Mouse (Mus musculus) thymus, postnatal 25 days (tissue): ENCODE data around the gene Cnp.
A peak's percentile ranks its signal among the peaks of the same experiment; 100 is the strongest.
"Not testable (repeated sequence)": the region's sequence is repeated elsewhere in the genome, so short reads cannot be mapped to it uniquely, and the experiment has no call there.

ENCODE experiments used
- DNase-seq: peaks from one replicate; pipeline ENCODE4 v3.0.0; 2022

The Cnp gene

DNA sequence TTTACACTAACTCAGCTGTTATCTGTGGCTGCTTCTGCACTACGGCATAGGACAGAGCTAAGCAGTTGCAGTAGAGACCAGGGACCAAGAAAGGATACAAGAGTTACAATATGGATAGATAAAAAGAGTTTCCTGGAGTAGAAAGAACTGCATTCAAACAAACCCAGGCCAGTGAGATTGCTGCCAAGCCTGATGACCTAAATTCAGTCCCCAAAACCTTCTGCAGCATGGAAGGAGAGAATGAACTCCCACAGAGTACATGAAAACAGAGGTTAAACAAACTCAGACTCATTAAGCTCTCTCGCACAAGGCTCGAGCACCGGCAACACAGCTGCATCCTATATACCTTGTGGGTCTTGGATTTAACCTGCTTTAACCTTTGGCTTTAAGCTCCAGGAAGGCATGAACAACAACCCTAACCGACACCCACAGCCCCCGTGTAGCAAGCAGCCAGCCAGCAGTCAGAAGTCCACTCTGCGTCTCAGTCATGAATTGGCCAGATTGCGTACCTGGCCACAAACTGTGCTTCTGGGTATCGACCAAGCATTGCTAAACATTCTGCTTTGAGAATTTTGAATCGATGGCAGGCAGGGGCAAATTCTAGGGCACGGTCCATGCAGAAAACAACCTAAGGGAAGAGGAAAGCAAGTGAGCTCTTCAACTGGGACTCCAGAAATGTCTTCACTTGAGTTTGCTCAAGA, 17.8 kb downstream of the Cnp start:
- DNase-seq: no peak

DNA sequence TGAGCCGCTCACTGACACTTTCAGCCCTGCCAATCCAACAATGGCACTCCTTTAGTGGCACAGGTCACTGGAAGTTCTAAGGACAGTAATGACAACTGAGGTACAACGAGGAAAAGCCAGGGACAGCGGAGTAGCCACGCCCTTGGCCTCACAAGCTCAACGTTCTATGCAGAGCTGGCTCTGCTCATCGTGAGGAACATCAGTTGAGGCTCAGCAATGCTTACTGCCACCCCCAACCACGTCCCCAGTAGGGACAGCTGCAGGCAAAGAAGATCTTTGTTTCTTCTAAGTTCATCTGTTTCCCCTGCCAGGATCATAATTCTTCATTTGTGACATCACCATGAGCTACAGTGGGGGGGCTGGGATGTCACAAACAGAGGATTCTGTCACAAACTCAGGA, 19.9 kb downstream of the Cnp start:
- DNase-seq: no peak

DNA sequence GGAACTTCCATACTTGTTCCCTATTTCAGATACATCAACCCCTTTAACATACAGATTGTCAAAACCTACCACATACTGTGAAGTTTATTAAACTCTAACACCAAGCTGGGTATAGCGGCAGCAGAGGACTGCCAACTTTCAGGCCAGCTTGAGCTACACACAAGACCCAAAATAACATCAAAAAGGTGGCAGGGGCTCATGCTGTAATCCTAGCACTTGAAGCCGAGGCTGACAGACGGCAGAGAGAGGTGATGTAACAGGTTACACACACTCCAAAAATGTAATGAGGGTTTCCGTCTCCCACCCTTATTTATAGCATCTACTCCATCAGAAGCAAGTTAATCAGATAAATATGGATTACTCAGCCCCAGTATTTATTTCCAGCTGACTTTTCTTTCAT, 20.8 kb downstream of the Cnp start:
- DNase-seq: no peak

DNA sequence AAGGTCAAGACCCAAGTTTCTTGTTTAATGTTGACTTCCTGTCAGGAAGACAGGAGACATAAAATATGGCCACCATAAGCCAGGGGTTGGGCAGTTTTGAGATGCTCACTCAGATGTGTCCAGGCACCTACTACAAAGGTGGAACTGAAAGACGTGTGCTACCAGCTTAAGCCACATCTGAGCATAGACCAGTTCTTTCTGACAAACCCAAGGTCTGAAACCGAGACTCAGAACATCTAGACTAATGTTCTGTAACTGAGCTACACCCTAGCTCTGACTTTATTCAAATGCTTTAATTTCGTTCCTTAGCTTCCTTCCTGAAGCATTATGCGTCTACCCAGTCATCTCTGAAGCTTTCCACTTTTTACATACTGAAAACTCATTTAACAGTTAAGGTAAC, 23.4 kb downstream of the Cnp start:
- DNase-seq: no peak

DNA sequence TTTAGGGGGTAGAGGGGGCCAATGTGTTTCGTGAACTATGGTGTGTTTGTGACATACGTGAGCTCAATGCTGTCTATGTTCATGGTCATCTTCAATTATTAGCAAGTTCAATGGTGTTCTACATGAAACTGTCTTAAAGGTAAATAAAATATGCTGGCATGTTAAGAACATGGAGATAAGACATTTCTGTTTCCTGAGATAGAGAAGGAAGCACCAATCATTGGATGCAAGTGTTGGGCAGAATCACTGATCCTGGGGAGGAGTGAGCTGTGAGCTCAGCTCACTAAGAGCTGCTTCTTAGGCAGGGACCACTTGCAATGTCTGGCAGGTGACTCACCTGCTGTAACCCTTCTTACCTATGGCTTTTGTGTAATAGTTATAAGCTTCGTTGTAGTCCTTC, 26.7 kb downstream of the Cnp start:
- no peak for DNase-seq

GRCm38 (mm10) chr11:100603155-100603554, 28.5 kb downstream of the Cnp start:
- no peak for DNase-seq

GRCm38 (mm10) chr11:100603813-100604212, 29.1 kb downstream of the Cnp start:
- no peak for DNase-seq

DNA sequence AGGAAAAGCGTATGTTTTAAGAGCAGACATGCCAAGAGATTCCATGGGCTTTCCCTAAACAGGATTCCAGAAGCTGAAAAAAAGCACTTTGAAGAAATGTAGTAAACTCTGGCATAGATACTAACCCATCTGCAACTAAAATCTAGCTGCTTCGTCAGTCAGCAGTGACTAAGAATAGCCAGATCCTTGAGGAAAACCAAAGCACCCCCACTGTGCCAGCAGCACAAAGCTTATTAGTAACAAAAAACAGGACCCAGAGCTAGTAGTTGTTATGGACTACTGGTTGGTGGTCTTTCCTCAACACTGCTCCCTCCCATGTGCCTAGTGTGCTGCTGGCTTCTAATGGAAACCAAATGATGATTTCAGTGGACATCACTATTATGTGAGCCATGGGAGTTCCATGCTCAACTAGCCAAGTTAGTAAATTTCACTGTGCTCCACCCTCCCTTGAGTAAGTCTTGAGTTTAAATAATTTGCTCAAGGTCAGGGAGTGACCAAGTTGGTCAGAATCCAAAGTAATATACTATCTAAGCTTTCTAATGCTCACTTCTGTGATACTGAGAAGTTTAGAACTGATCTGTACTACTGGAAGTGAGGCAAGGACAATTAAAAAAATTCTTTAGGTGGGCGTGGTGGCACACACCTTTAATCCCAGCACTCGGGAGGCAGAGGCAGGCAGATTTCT, 29.8 kb downstream of the Cnp start:
- DNase-seq: no peak

GRCm38 (mm10) chr11:100605451-100605850, 30.7 kb downstream of the Cnp start:
- DNase-seq: no peak

GRCm38 (mm10) chr11:100607121-100607520, 32.4 kb downstream of the Cnp start:
- no peak for DNase-seq

DNA sequence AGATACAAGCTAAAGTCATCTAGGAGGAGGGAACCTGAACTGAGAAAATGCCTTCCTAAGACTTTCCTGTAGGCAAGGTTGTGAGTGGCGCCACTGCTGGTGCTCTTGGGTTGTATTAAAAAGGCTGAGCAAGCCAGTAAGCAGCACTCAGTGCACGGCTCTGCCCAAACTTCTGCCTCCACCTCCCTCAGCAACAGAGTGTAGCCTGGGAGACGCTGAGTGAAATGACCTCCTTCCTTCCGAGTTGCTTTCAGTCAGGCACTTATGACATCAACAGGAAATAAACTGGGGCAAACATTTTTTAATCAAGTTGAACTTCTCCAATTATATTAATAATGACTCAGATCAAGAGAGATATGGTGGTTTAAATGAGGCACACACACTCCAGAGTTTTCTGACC, 34.1 kb downstream of the Cnp start:
- no peak for DNase-seq

DNA sequence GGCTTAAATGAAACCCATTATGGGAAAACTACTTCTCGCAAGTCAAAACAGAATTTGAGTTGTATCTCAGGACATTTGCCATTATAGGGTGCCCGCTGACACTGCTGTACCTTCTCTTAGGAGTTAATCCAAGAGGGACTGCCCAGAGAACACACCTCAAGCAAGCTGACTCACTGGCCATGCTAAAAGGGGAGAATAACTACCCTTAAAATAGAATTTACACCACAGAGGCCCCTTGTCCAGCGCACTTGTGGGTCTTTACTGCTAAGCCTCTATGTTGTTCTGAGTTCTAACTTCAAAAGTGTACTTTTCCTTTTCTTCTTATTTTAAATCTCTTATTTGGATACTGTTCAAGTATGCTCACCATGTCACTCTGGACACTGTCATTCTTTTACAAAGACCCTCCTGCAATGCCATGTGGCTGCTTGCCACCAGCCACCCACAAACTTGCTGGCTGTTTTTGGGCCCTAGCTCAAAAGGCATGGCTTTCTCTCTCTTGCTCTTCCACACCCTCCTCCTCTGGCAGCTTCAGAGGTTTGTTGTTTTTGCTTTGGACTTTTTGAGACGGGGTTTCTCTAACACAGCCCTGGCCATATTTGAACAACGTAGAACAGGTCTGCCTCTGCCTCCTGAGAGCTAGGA, 34.8 kb downstream of the Cnp start:
- DNase-seq: no peak

GRCm38 (mm10) chr11:100609997-100610680, 35.4 kb downstream of the Cnp start:
- no peak for DNase-seq

GRCm38 (mm10) chr11:100611627-100612026, 36.9 kb downstream of the Cnp start:
- DNase-seq: no peak

GRCm38 (mm10) chr11:100613241-100613640, 38.5 kb downstream of the Cnp start:
- DNase-seq: no peak

- DNase-seq: no peak
Observed at GRCm38 (mm10) chr11:100616332-100616731, 41.6 kb downstream of the Cnp start.

GRCm38 (mm10) chr11:100616836-100617235, 42.1 kb downstream of the Cnp start:
- not testable (repeated sequence) for DNase-seq

DNA sequence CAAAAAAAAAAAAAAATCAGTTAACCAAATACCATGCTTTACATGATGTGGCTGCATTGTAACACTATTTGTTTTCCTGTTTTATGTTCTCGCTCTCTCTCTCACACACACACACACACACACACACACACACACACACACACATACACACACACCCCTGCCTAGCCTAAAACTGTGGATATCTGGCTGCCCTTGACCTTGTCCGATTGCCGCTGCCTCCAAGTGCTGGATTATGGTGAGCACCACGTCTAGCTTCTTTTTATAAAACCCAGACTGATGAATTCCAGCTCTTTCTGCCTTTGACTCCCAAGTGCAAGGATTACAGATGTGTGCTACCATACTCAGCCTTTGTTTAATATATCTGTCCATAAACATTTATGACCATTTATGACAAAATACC, 42.8 kb downstream of the Cnp start:
- DNase-seq: no peak

DNA sequence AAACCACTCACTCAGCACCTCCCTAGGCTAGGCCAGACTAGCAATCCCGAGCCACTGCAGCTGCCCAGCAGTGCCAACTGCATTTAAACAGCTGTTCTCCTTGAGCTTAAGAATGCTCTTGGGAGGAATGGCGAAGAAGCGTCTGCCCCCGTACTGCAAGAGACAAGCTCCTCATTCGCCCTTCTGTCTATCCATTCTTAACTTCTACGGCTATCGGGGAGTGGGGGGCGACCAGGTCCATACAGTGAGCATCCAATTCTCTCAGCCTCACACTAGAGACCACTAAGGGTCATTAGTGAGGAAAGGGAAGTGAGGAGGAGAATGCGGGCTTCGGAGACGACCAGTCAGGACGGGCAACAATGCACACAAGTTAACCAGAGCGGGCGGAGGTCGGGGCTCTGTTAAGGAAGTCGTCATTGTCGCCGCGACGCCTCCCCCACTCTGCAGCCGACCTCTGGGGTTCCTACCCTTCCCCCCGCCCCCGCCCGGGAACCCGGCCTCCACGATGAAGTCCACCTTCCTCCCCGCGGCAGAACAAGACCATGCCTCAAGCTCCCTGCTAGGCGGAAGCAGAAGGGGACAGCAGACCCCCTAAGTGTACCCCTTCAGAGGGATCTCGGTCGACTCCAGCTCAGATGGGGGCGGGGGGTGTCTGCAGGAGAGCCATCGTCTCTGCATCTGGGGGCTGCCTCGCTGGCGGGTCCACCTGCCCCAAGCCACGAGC, 44.2 kb downstream of the Cnp start, which contains the start of gene Nkiras2:
Gene Nkiras2 (plus strand): TSS at position 484 of the 724 bp plus-strand sequence.
- DNase-seq: peak; percentile 82

DNA sequence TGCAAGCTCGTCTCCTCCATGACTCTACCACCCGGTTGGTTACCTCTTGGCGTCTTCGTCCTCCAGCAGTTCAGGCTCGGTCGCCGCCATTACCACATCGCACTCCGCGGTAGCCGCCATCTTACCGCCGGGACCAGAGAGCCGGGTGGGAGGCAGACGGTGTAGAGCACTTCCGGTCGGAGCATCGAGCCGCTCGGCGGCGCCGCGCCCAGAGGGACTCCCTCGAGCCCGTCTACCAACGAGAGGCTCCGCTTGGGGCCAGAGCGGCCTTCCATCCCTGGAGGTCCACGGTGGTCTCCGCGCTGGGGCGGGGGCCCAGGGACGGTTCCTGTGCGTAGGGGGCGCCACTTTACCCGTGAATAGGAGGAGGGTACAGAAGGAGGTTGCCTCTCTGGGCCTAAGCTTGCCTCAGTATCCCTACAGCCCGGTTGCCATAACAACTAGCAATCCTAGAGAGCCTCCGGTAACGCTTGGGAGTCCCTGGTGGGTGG, 44.8 kb downstream of the Cnp start:
- DNase-seq: peak; percentile 97

DNA sequence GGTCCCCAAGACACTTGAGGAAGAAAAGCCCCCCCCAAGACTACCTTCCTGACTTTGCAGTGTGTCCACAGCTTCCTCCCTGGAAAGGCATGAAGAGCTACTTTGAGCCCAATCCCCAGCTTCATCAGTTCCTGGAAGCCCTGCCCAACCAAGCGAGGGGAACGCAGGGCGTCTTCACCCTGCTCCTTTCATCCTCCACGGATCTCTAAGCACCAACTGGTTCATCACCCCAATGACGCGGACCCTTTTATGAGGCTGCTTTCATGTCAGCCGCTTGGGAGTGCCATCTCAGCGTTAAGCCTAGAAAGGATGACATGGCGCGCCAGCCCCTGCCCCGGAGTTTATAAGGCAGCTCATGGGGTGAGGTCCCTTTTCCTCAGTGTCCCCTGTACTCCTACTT, 45.3 kb downstream of the Cnp start, which contains the start of gene Dnajc7:
Gene Dnajc7 (minus strand): TSS at position 187 of the 400 bp plus-strand sequence.
- DNase-seq: no peak

DNA sequence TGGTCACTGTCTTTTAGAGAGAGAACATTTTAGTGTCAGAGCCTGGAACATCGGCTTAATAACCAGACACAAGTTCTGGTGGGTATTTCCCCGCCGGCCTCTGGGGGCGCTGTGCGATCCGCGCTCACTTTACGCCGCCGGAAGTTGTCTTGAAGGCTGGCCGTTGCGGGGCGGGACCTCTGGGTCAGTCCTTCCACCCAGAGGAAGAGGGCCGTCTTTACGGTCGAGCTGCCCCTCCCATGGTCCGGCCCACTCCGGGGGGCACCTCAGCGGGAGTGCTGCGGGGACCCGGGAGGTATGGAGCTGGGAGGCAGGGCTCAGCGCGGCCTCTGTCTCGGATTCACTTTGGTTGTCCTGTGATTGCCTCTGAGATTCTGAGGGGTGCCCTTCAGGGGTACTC, 48.0 kb downstream of the Cnp start:
- peak; percentile 95 for DNase-seq

DNA sequence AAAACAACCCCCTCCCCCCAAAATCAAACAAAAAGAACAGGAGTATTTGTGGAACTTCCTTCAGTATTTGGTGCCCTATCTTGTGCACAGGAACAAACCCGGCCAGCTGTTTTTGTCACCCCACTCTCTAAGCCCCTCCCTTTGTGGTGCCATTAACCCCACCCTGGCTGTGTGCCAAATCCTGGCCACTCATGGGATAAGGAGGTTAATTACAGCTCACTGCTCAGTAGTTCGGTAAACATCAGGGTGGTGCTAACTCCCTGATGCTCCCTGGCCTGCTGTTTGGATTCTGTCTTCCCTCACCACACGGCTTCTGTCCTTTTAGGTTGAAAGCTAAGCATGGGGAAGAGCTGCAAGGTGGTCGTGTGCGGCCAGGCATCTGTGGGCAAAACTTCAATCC, 49.2 kb downstream of the Cnp start:
- DNase-seq: no peak
